Mouse (Mus musculus) lung, embryonic 14.5 days (tissue): ENCODE measurements around the gene Nhp2. TPM values are rescaled to one million over a fixed set of nuclear protein-coding genes. Genes with fewer than 3 reads are reported as not detected.

Experiments
- ATAC-seq: fragments of 200-750 bp; cut with Nextera tagmentation; 2 replicates; pipeline ENCODE4 v1.8.0; 2017; ENCODE audit warnings: mild to moderate bottlenecking, moderate TSS enrichment, moderate library complexity; ENCODE audit not compliant: insufficient read depth
- DNase-seq: peaks from one replicate; pipeline ENCODE4 v3.0.0-alpha.2; 2015
- H3K27ac ChIP-seq: fragments of 300-500 bp; sonication (generic); 2 replicates; pipeline ENCODE4 v1.5.1; 2014; ENCODE audit warnings: low read depth, mild to moderate bottlenecking, moderate library complexity
- H3K27me3 ChIP-seq: fragments of 300-500 bp; sonication (generic); 2 replicates; pipeline ENCODE4 v1.6.1; 2014; ENCODE audit warnings: low read length, control low read depth; ENCODE audit not compliant: insufficient read depth
- H3K36me3 ChIP-seq: fragments of 300-500 bp; sonication (generic); 2 replicates; pipeline ENCODE4 v1.6.1; 2014; ENCODE audit warnings: control low read depth; ENCODE audit not compliant: insufficient read depth
- H3K4me1 ChIP-seq: fragments of 300-500 bp; sonication (generic); 2 replicates; pipeline ENCODE4 v1.6.1; 2014; ENCODE audit warnings: antibody characterized with exemption, control low read depth; ENCODE audit not compliant: insufficient read depth
- H3K4me2 ChIP-seq: fragments of 300-500 bp; sonication (generic); 2 replicates; pipeline ENCODE4 v1.6.1; 2014; ENCODE audit warnings: mild to moderate bottlenecking
- H3K4me3 ChIP-seq: fragments of 300-500 bp; sonication (generic); 2 replicates; pipeline ENCODE4 v1.5.1; 2014; ENCODE audit warnings: low read depth, low read length
- H3K9ac ChIP-seq: fragments of 300-500 bp; sonication (generic); 2 replicates; pipeline ENCODE4 v1.6.1; 2014
- H3K9me3 ChIP-seq: fragments of 300-500 bp; sonication (generic); 2 replicates; pipeline ENCODE4 v1.6.1; 2016; ENCODE audit warnings: low read depth, low read length, control low read depth
- CTCF ChIP-seq: IDR thresholded peaks from 2 replicates; pipeline ENCODE4 v1.5.1; 2016; ENCODE audit warnings: antibody characterized with exemption, low read depth
- WGBS: fragments of 180-500 bp; shearing (Covaris S2); extraction: QIAGEN DNeasy Blood & Tissue Kit; methylation state at CpG from one replicate; pipeline ENCODE4 v1.1.7; 2014; 5-methylcytosine and 5-hydroxymethylcytosine counted together
- polyA plus RNA-seq: library from polyadenylated mRNA; unstranded; fragments of >200 nt; fragmentation: Nextera tagmentation; extraction: Ambion mirVana; gene quantifications from 2 replicates; pipeline ENCODE4 v1.2.1, GENCODE M21; 2014

Gene Nhp2
- polyA plus RNA-seq, 1 experiment from 2014 or later, result 187 TPM

DNA sequence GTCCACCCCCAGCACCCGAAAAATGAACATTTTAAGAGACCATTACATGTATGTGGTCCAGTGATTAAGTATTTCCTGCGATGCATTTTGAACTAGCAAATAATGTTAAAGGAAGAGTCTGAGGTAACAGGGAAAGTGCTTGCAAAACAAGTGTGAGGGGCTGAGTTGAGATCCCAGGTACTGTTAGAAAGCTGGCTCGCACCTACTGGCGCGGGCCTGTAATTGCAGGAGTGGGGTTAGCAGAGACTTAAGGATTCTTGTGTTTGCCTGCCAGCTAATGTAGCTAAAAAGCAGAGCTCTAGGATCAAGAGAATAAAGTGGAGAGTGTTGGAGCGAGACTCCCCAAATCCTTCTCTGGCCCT is 16.8 kb downstream of the Nhp2 start:
- Histone ChIP-seq H3K4me3 (peak overlapping the region; percentile 63), H3K9ac (peak overlapping the region; percentile 64), H3K4me1 (no peaks in the 10 kb centered on the region), H3K27me3 (no peaks in the 10 kb centered on the region), H3K4me2 (peak overlapping the region; percentile 83), H3K36me3 (no peaks in the 10 kb centered on the region), H3K9me3 (no peaks in the 10 kb centered on the region), H3K27ac (peak overlapping the region; percentile 86)
- 0 out of 2 replicates have a peak, but pooled peaks have one; percentile 32 for ATAC-seq
- 2% methylated on average over 6 of the region's 6 CpGs for WGBS
- peak; percentile 88 for DNase-seq
- peak; percentile 77 for TF ChIP-seq CTCF

DNA sequence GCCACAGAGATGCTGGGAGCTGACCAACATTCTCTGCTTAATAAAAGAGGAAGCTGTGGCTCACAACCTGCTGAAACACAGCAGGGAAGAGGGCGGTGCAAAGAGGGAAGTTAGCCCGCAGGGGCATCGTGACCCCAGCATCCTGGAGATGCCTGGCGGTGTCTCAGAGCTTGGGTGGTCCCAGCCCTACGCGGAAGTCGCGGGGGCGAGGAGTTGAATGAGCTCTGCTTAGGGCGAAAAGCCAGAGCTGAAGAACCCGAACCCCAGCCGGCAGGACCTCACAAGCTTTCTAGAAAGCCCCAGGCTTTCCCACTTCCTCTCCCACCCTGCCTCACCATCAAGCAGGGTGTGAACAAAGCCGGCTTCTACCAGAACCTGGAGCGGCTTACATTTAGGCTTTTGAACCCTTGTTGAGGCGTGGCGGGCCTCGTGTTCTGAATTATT is 18.5 kb downstream of the Nhp2 start:
- ATAC-seq, result peak; percentile 25; the same call in 1 of the 2 replicates
- Histone ChIP-seq H3K9ac (no peak overlapping the region), H3K4me2 (peak overlapping the region; percentile 36), H3K36me3 (peaks cover 6% of the 10 kb centered on the region; the same call in 1 of the 2 replicates), H3K27ac (peak overlapping the region; percentile 13), H3K4me3 (no peak overlapping the region), H3K27me3 (no peaks in the 10 kb centered on the region), H3K9me3 (no peaks in the 10 kb centered on the region), H3K4me1 (no peaks in the 10 kb centered on the region)
- peak; percentile 76 for DNase-seq
- TF ChIP-seq CTCF, result no peak
- WGBS, result 4% methylated on average over 17 of the region's 17 CpGs

DNA sequence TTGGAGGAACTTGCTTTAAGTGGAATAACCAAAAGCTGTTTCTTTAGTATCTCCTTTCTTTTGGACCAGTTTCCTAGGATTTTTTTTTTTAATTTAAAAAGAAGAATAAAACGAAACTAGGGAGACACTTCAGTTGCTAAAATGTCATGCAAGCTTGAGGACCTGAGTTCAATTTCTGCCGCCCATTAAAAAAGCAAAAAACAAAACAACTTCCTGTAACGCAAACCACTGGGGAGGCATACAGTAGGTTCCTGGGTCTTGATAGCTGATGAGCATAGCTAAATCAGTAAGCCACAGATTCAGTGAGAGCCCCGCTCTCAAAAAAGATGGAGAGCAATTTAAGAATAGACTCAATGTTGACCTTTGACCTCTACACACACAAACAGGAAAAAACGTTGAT is 19.0 kb downstream of the Nhp2 start:
- ATAC-seq, result no peak
- 69% methylated on average over 5 of the region's 5 CpGs for WGBS
- no peak for DNase-seq
- H3K4me2 ChIP-seq, result no peak overlapping the region
- no peak for TF ChIP-seq CTCF
- H3K9ac ChIP-seq, result no peak overlapping the region
- no peaks in the 10 kb centered on the region for H3K9me3 ChIP-seq
- H3K27ac ChIP-seq, result peak overlapping the region; percentile 13; the same call in 1 of the 2 replicates
- H3K27me3 ChIP-seq, result no peaks in the 10 kb centered on the region
- H3K36me3 ChIP-seq, result peaks cover 11% of the 10 kb centered on the region; the same call in 1 of the 2 replicates
- H3K4me1 ChIP-seq, result no peaks in the 10 kb centered on the region
- H3K4me3 ChIP-seq, result no peak overlapping the region

DNA sequence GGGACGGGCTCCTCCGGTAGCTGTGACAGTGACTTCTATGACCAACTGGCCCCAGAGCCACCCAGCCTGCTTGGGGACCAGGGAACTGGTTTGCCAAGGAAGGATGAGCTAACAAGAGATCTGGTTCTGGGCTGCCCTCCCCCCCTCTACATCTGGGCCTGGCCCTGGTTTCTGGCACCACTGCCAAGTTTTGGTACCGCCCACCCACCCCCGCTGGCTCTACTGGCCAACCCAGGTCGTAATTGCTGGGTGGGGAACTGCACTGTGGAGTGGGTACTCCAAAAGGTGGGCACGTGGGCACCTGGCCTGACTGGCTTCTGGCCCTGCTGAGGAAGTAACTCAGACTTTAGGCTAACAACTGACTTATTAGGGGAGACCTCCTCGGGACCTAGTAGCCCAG is 21.2 kb downstream of the Nhp2 start:
- H3K9ac ChIP-seq, result no peak overlapping the region
- 66% methylated on average over 7 of the region's 7 CpGs for WGBS
- H3K4me2 ChIP-seq, result no peak overlapping the region
- no peaks in the 10 kb centered on the region for H3K9me3 ChIP-seq
- no peak for TF ChIP-seq CTCF
- ATAC-seq (no peak), DNase-seq (no peak)
- no peak overlapping the region for H3K27ac ChIP-seq
- no peaks in the 10 kb centered on the region for H3K4me1 ChIP-seq
- no peak overlapping the region for H3K4me3 ChIP-seq
- H3K36me3 ChIP-seq, result peaks cover 30% of the 10 kb centered on the region
- no peaks in the 10 kb centered on the region; the same call in 1 of the 2 replicates for H3K27me3 ChIP-seq

DNA sequence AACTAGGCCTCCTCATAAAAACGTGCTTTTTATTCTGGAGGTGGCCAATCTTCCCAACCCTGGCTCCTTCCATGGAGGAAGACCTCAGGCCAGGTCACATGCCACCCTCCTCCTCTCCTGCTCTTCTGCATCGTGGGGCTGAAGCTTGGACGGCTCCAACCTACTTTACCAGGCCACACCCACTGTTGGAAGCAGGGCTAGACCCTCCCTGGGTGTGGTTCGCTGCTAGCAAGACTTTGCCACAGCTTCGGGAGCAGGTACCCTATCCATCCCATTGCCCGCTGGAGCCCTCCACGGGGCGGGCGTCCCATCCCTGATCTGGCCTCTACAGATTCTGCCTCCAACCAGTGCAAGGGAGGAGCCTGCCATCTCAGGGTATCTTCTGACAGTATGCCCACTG is 23.7 kb downstream of the Nhp2 start:
- H3K9ac ChIP-seq, result no peak overlapping the region
- TF ChIP-seq CTCF, result no peak
- no peak overlapping the region for H3K4me2 ChIP-seq
- no peaks in the 10 kb centered on the region for H3K4me1 ChIP-seq
- no peak overlapping the region for H3K4me3 ChIP-seq
- H3K36me3 ChIP-seq, result peaks cover 33% of the 10 kb centered on the region
- ATAC-seq (no peak), DNase-seq (no peak)
- H3K9me3 ChIP-seq, result no peaks in the 10 kb centered on the region
- WGBS, result 68% methylated on average over 9 of the region's 9 CpGs
- no peaks in the 10 kb centered on the region; the same call in 1 of the 2 replicates for H3K27me3 ChIP-seq
- no peak overlapping the region for H3K27ac ChIP-seq

DNA sequence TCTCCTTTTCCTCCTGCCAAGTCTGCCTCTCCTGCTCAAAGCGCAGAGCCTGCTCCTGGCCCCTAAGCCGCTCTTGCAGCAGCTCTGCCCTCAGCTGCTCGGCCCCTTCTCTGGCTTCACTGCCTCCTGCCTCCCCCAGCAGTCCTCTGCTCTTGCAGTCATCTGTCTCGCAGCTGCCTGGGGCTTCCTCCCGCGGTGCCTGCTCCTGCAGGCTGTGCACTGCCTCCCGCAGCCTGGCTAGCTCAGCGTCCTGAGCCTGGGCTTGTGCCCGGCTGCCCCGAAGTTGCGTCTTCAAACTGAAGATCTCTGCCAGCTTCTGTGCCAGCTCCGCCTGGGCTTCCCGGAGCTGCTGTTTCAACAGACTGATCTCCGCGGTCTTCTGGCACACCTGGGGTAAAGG is 24.2 kb downstream of the Nhp2 start:
- Histone ChIP-seq H3K9me3 (no peaks in the 10 kb centered on the region), H3K27ac (peak overlapping the region; percentile 18; the same call in 1 of the 2 replicates), H3K27me3 (no peaks in the 10 kb centered on the region; the same call in 1 of the 2 replicates), H3K9ac (no peak overlapping the region; the same call in 1 of the 2 replicates), H3K4me2 (peak overlapping the region; percentile 1; the same call in 1 of the 2 replicates), H3K4me1 (peaks cover 3% of the 10 kb centered on the region; the same call in 1 of the 2 replicates), H3K36me3 (peaks cover 33% of the 10 kb centered on the region), H3K4me3 (no peak overlapping the region)
- WGBS, result 47% methylated on average over 15 of the region's 15 CpGs
- ATAC-seq (no peak), DNase-seq (no peak)
- no peak for TF ChIP-seq CTCF

DNA sequence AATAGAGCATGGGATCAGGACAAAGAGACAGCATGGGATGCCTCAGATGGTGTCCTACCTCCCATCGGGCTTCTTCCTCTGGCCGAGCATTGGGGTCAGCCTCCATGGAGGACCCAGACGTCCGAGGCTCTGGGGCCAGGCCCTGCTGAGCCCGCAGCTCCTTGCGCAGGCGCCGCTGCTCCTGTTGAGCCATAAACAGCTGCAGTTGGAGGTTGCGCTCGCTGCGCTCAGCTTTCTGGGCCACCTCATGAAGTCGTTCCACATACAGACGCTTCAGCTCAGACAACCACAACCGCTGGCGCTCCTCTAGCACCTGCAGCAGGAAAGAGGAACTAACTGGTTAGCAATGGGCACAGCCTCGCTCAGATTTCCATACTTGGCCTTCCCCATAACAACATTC is 24.7 kb downstream of the Nhp2 start:
- 75% methylated on average over 16 of the region's 16 CpGs for WGBS

More for the DNA sequence above, 24.7 kb downstream of the Nhp2 start:
- H3K4me3 ChIP-seq, result no peak overlapping the region
- no peaks in the 10 kb centered on the region for H3K9me3 ChIP-seq
- TF ChIP-seq CTCF, result no peak
- peak overlapping the region; percentile 1; the same call in 1 of the 2 replicates for H3K4me2 ChIP-seq
- peaks cover 8% of the 10 kb centered on the region; the same call in 1 of the 2 replicates for H3K4me1 ChIP-seq
- H3K36me3 ChIP-seq, result peaks cover 33% of the 10 kb centered on the region
- H3K27ac ChIP-seq, result no peak overlapping the region
- ATAC-seq, result no peak
- no peak overlapping the region for H3K9ac ChIP-seq
- no peak for DNase-seq
- H3K27me3 ChIP-seq, result no peaks in the 10 kb centered on the region; the same call in 1 of the 2 replicates
